Mouse (Mus musculus): ENCODE measurements at regions not wholly inside any gene's neighbourhood (a gene's known extent, or its start where the extent isn't known, plus 50 kb on each side); places are given as distances from the start of the nearest gene placed in this dataset.

- Histone ChIP-seq H3K4me1 (ENCODE audit: control insufficient read depth, insufficient read depth, low read length) (no peaks in the 10 kb centered on the region), H3K4me3 (ENCODE audit: insufficient read depth, low read depth, low read length) (no peak overlapping the region), H3K27ac (ENCODE audit: insufficient read depth, low read depth, low read length) (no peak overlapping the region)
- 85% methylated on average over 1 of the region's 1 CpGs for WGBS
- no peak for TF ChIP-seq CTCF (IDR thresholded peaks at IDR 0.05; ENCODE audit: insufficient read depth, low read depth, low read length)
- no peak for TF ChIP-seq POLR2A (IDR thresholded peaks at IDR 0.05; ENCODE audit: insufficient read depth, low read depth, low read length)
Observed at GRCm38 (mm10) chr3:41162514-41162913, 79.7 kb upstream of the Pgrmc2 start.

DNA sequence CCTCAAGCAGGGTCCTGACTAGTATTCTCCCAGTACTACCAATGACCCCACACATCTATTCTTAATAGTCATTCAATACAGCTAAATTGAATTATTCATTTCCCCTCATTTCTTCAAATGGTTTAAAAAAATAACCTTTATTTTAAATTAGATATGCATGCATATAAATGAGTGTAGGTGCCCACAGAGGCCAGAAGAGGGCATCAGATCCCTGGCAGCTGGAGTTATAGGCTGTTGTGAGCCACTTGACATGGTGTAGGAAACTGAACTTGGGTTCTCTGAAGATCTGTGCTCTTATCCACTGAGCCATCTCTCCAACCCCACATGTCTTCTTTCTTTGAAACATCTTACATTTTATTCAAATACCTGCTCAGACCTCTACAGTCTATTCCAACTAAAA, 77.8 kb upstream of the Pgrmc2 start:
- H3K4me1 ChIP-seq (ENCODE audit: control insufficient read depth, insufficient read depth, low read length), result no peaks in the 10 kb centered on the region
- H3K27ac ChIP-seq (ENCODE audit: insufficient read depth, low read depth, low read length), result no peak overlapping the region
- H3K4me3 ChIP-seq (ENCODE audit: insufficient read depth, low read depth, low read length), result no peak overlapping the region
- no peak for TF ChIP-seq POLR2A (IDR thresholded peaks at IDR 0.05; ENCODE audit: insufficient read depth, low read depth, low read length)

- TF ChIP-seq POLR2A (IDR thresholded peaks at IDR 0.05; ENCODE audit: insufficient read depth, low read depth, low read length) (no peak), CTCF (IDR thresholded peaks at IDR 0.05; ENCODE audit: insufficient read depth, low read depth, low read length) (no peak)
- WGBS, result 84% methylated on average over 12 of the region's 12 CpGs
- no peak overlapping the region for H3K27ac ChIP-seq (ENCODE audit: insufficient read depth, low read depth, low read length)
Observed at GRCm38 (mm10) chr3:41158314-41158973, 75.6 kb upstream of the Pgrmc2 start.

DNA sequence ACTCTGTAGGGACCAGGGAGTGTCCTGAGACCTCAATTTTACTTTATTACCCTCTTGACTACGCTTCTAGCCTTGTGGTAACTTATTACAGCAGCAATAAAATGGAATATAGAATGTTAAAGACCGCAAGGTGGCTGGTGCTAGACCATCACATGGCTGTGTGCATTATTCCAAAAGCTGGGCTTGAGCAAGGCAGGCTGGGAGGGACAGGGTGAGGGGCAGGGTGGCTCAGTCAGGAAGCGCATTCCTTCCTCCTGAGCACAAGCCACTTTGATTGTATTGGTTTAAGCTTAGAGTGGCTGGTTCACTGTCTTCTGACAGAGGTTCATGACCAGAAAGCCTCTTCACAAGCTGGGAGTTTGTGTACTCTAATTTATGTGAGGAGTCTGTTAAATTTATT, 74.6 kb upstream of the Pgrmc2 start:
- no peaks in the 10 kb centered on the region; the same call in 1 of the 2 replicates for H3K4me1 ChIP-seq (ENCODE audit: control insufficient read depth, insufficient read depth, low read length)
- H3K4me3 ChIP-seq (ENCODE audit: insufficient read depth, low read depth, low read length), result no peak overlapping the region
- WGBS, result 98% methylated on average over 3 of the region's 3 CpGs
- TF ChIP-seq CTCF (IDR thresholded peaks at IDR 0.05; ENCODE audit: insufficient read depth, low read depth, low read length), result no peak
- TF ChIP-seq POLR2A (IDR thresholded peaks at IDR 0.05; ENCODE audit: insufficient read depth, low read depth, low read length), result no peak
- no peak overlapping the region for H3K27ac ChIP-seq (ENCODE audit: insufficient read depth, low read depth, low read length)

More at GRCm38 (mm10) chr3:41158314-41158973, 75.6 kb upstream of the Pgrmc2 start:
- H3K4me1 ChIP-seq (ENCODE audit: control insufficient read depth, insufficient read depth, low read length), result no peaks in the 10 kb centered on the region; the same call in 1 of the 2 replicates
- H3K4me3 ChIP-seq (ENCODE audit: insufficient read depth, low read depth, low read length), result no peak overlapping the region

DNA sequence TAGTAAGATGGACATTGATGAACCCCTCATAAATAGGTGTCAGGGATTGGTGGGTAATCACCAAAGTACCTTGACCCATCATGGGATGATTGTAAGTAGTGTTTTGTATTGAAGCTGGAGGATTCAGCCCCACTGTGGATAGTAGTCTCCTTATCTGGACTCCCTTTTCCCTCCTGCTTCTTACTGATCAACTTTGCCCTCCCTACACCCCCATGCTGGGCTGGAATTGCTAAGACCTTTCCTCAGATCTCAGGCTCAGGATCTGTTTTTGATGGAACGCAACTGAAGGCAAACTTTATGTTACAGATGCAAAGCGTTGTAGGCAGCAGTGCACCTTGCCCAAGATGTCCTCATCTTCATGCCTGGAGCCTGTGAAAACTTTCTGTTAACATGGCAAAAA, 73.7 kb upstream of the Pgrmc2 start:
- TF ChIP-seq CTCF (IDR thresholded peaks at IDR 0.05; ENCODE audit: insufficient read depth, low read depth, low read length), result no peak
- TF ChIP-seq POLR2A (IDR thresholded peaks at IDR 0.05; ENCODE audit: insufficient read depth, low read depth, low read length), result no peak
- 99% methylated on average over 2 of the region's 2 CpGs for WGBS

GRCm38 (mm10) chr3:41155132-41155760, 72.4 kb upstream of the Pgrmc2 start:
- Histone ChIP-seq H3K4me3 (ENCODE audit: insufficient read depth, low read depth, low read length) (no peak overlapping the region), H3K4me1 (ENCODE audit: control insufficient read depth, insufficient read depth, low read length) (no peaks in the 10 kb centered on the region; the same call in 1 of the 2 replicates), H3K27ac (ENCODE audit: insufficient read depth, low read depth, low read length) (no peak overlapping the region)
- TF ChIP-seq POLR2A (IDR thresholded peaks at IDR 0.05; ENCODE audit: insufficient read depth, low read depth, low read length) (no peak), CTCF (IDR thresholded peaks at IDR 0.05; ENCODE audit: insufficient read depth, low read depth, low read length) (no peak)
- WGBS, result 72% methylated on average over 9 of the region's 9 CpGs

More for the DNA sequence above, 73.7 kb upstream of the Pgrmc2 start:
- Histone ChIP-seq H3K4me1 (ENCODE audit: control insufficient read depth, insufficient read depth, low read length) (no peaks in the 10 kb centered on the region; the same call in 1 of the 2 replicates), H3K4me3 (ENCODE audit: insufficient read depth, low read depth, low read length) (no peak overlapping the region), H3K27ac (ENCODE audit: insufficient read depth, low read depth, low read length) (no peak overlapping the region)

DNA sequence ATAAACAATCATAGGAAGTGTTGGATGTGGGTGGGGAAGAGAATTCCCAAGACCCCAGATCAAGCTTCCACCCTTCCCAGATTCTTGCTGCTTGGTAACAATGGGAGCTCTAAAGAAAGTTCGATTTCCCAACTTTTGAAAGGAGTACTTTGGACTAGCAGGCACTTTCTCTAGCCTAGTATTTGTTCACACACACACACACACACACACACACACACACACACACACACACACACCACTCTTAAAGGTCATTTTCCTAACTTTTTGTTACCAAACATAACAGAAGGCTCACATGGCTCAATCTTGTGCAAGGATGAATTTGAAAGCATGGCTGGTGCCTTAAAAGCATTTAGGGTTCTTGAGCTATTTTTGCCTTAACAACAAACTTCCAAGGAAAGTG, 71.6 kb upstream of the Pgrmc2 start:
- TF ChIP-seq CTCF (IDR thresholded peaks at IDR 0.05; ENCODE audit: insufficient read depth, low read depth, low read length) (no peak), POLR2A (IDR thresholded peaks at IDR 0.05; ENCODE audit: insufficient read depth, low read depth, low read length) (no peak)
- 76% methylated on average over 1 of the region's 1 CpGs for WGBS
- Histone ChIP-seq H3K4me1 (ENCODE audit: control insufficient read depth, insufficient read depth, low read length) (no peaks in the 10 kb centered on the region; the same call in 1 of the 2 replicates), H3K4me3 (ENCODE audit: insufficient read depth, low read depth, low read length) (no peak overlapping the region), H3K27ac (ENCODE audit: insufficient read depth, low read depth, low read length) (no peak overlapping the region)

DNA sequence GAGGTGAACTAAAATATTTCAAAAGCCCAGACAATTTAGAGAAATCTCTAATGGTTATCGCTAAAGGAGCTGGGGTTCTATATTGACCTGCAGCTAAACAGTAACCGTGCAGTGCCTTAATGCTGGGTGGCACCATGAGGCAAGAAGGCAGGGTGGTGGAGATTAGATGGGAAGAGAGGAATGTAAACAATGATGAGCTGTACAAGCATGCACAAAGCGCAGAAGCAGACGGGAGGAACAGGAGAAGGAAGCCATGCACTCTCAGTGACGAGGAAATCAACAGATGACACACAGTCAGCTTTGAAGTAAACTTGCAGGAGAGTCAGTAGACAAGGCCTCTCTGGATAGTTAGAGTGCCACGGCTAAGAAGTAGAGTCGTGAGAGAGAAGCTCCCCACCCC, 69.1 kb upstream of the Pgrmc2 start:
- 92% methylated on average over 7 of the region's 7 CpGs for WGBS
- no peak overlapping the region for H3K4me3 ChIP-seq (ENCODE audit: insufficient read depth, low read depth, low read length)
- H3K4me1 ChIP-seq (ENCODE audit: control insufficient read depth, insufficient read depth, low read length), result no peaks in the 10 kb centered on the region; the same call in 1 of the 2 replicates
- TF ChIP-seq POLR2A (IDR thresholded peaks at IDR 0.05; ENCODE audit: insufficient read depth, low read depth, low read length) (no peak), CTCF (IDR thresholded peaks at IDR 0.05; ENCODE audit: insufficient read depth, low read depth, low read length) (no peak)
- no peak overlapping the region for H3K27ac ChIP-seq (ENCODE audit: insufficient read depth, low read depth, low read length)

- Histone ChIP-seq H3K4me3 (ENCODE audit: insufficient read depth, low read depth, low read length) (no peak overlapping the region), H3K4me1 (ENCODE audit: control insufficient read depth, insufficient read depth, low read length) (no peaks in the 10 kb centered on the region), H3K27ac (ENCODE audit: insufficient read depth, low read depth, low read length) (no peak overlapping the region)
- TF ChIP-seq POLR2A (IDR thresholded peaks at IDR 0.05; ENCODE audit: insufficient read depth, low read depth, low read length), result no peak
- TF ChIP-seq CTCF (IDR thresholded peaks at IDR 0.05; ENCODE audit: insufficient read depth, low read depth, low read length), result no peak
- 97% methylated on average over 4 of the region's 4 CpGs for WGBS
Observed at GRCm38 (mm10) chr3:41140391-41140790, 57.5 kb upstream of the Pgrmc2 start.
